Mouse (Mus musculus): ENCODE results near the gene Brpf1.

- no peak for TF ChIP-seq TAL1 (IDR thresholded peaks at IDR 0.05; ENCODE audit: low read length)
- no peak for TF ChIP-seq GATA1 (IDR thresholded peaks at IDR 0.05; ENCODE audit: low read length)
Observed at GRCm38 (mm10) chr6:113302258-113302657, 4.7 kb upstream of the Brpf1 start.

Measured in erythroblast, embryonic 14.5 days (primary cell).